Mouse (Mus musculus): ENCODE results near the gene Wrnip1. TPM values are rescaled to one million over a fixed set of nuclear protein-coding genes. Genes with fewer than 3 reads are reported as not detected.
"Not testable (repeated sequence)": the region's sequence is repeated elsewhere in the genome, so short reads cannot be mapped to it uniquely, and the experiment has no call there.

Wrnip1 gene
- polyA plus RNA-seq, 1 experiment = 42.1 TPM

- Histone ChIP-seq H3K4me3 (ENCODE audit: insufficient read depth, poor library complexity, severe bottlenecking) (no peak overlapping the region), H3ac (ENCODE audit: control insufficient read depth, insufficient read length, low read depth) (no peak overlapping the region), H3K27me3 (ENCODE audit: control insufficient read depth, insufficient read depth, insufficient read length) (no peaks in the 10 kb centered on the region), H3K36me3 (ENCODE audit: control insufficient read depth, insufficient read depth) (no peaks in the 10 kb centered on the region), H3K79me3 (ENCODE audit: low read depth) (no peaks in the 10 kb centered on the region), H3K79me2 (ENCODE audit: control insufficient read depth, insufficient read depth) (no peaks in the 10 kb centered on the region)
- no peak for TF ChIP-seq CTCF (IDR thresholded peaks at IDR 0.05; ENCODE audit: control insufficient read depth, insufficient read depth, insufficient read length)
- no peak for TF ChIP-seq MYOG (IDR thresholded peaks at IDR 0.05; ENCODE audit: control insufficient read depth, extremely low read depth, insufficient read length)
- no peak for TF ChIP-seq MAX (IDR thresholded peaks at IDR 0.05)
- no peak for TF ChIP-seq FOSL1 (IDR thresholded peaks at IDR 0.05; ENCODE audit: insufficient read depth, low read length, poor library complexity, severe bottlenecking)
- no peak for TF ChIP-seq MYOD1 (IDR thresholded peaks at IDR 0.05; ENCODE audit: control insufficient read depth, insufficient read length, low read depth)
- no peak for TF ChIP-seq USF1 (IDR thresholded peaks at IDR 0.05; ENCODE audit: low read depth)
- no peak for TF ChIP-seq CEBPB (IDR thresholded peaks at IDR 0.05; ENCODE audit: low read depth)
Observed at GRCm38 (mm10) chr13:32852539-32852938, 50.7 kb downstream of the Wrnip1 start.

- Histone ChIP-seq H3ac (ENCODE audit: control insufficient read depth, insufficient read length, low read depth) (no peak overlapping the region), H3K79me3 (ENCODE audit: low read depth) (no peaks in the 10 kb centered on the region), H3K27me3 (ENCODE audit: control insufficient read depth, insufficient read depth, insufficient read length) (no peaks in the 10 kb centered on the region), H3K36me3 (ENCODE audit: control insufficient read depth, insufficient read depth) (no peaks in the 10 kb centered on the region), H3K79me2 (ENCODE audit: control insufficient read depth, insufficient read depth) (no peaks in the 10 kb centered on the region), H3K4me3 (ENCODE audit: insufficient read depth, poor library complexity, severe bottlenecking) (no peak overlapping the region)
- TF ChIP-seq CEBPB (IDR thresholded peaks at IDR 0.05; ENCODE audit: low read depth) (no peak), MAX (IDR thresholded peaks at IDR 0.05) (no peak), USF1 (IDR thresholded peaks at IDR 0.05; ENCODE audit: low read depth) (no peak), MYOG (IDR thresholded peaks at IDR 0.05; ENCODE audit: control insufficient read depth, extremely low read depth, insufficient read length) (no peak), MYOD1 (IDR thresholded peaks at IDR 0.05; ENCODE audit: control insufficient read depth, insufficient read length, low read depth) (no peak), CTCF (IDR thresholded peaks at IDR 0.05; ENCODE audit: control insufficient read depth, insufficient read depth, insufficient read length) (no peak), FOSL1 (IDR thresholded peaks at IDR 0.05; ENCODE audit: insufficient read depth, low read length, poor library complexity, severe bottlenecking) (no peak)
Observed at GRCm38 (mm10) chr13:32853073-32853472, 51.2 kb downstream of the Wrnip1 start.

DNA sequence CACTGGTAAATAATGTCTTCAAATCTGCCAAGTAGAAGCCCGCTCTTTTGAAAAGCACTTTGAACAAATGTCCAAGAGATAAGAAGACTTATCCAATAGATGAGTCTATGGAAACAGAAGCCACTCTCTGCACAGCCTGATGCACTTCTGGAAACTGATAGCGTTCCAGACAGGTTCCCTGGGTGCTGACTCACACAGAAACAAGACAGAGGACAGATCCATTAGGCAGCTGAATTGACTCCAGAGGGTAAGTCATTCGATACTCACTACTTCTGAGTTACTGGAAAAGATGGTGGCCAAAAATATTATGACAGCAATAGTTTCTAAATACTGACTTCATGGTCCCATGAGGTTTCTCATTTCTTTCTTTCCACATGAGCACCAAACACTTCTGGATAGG lies 59.0 kb downstream of the Wrnip1 start:
- H3K27me3 ChIP-seq (ENCODE audit: control insufficient read depth, insufficient read depth, insufficient read length) = no peaks in the 10 kb centered on the region
- TF ChIP-seq USF1 (IDR thresholded peaks at IDR 0.05; ENCODE audit: low read depth) (no peak), MYOD1 (IDR thresholded peaks at IDR 0.05; ENCODE audit: control insufficient read depth, insufficient read length, low read depth) (peak; percentile 13)
- H3K36me3 ChIP-seq (ENCODE audit: control insufficient read depth, insufficient read depth) = no peaks in the 10 kb centered on the region
- H3K79me3 ChIP-seq (ENCODE audit: low read depth) = no peaks in the 10 kb centered on the region
- H3K4me3 ChIP-seq (ENCODE audit: insufficient read depth, poor library complexity, severe bottlenecking) = no peak overlapping the region
- H3ac ChIP-seq (ENCODE audit: control insufficient read depth, insufficient read length, low read depth) = no peak overlapping the region
- H3K79me2 ChIP-seq (ENCODE audit: control insufficient read depth, insufficient read depth) = no peaks in the 10 kb centered on the region

- H3K27me3 ChIP-seq (ENCODE audit: control insufficient read depth, insufficient read depth, insufficient read length) = no peaks in the 10 kb centered on the region
- no peaks in the 10 kb centered on the region for H3K36me3 ChIP-seq (ENCODE audit: control insufficient read depth, insufficient read depth)
- H3K79me3 ChIP-seq (ENCODE audit: low read depth) = no peaks in the 10 kb centered on the region
- TF ChIP-seq MYOG (IDR thresholded peaks at IDR 0.05; ENCODE audit: control insufficient read depth, extremely low read depth, insufficient read length) (no peak), USF1 (IDR thresholded peaks at IDR 0.05; ENCODE audit: low read depth) (no peak), CEBPB (IDR thresholded peaks at IDR 0.05; ENCODE audit: low read depth) (no peak), MAX (IDR thresholded peaks at IDR 0.05) (no peak), MYOD1 (IDR thresholded peaks at IDR 0.05; ENCODE audit: control insufficient read depth, insufficient read length, low read depth) (no peak), CTCF (IDR thresholded peaks at IDR 0.05; ENCODE audit: control insufficient read depth, insufficient read depth, insufficient read length) (no peak)
- no peaks in the 10 kb centered on the region for H3K79me2 ChIP-seq (ENCODE audit: control insufficient read depth, insufficient read depth)
- H3K4me3 ChIP-seq (ENCODE audit: insufficient read depth, poor library complexity, severe bottlenecking) = no peak overlapping the region
- no peak overlapping the region for H3ac ChIP-seq (ENCODE audit: control insufficient read depth, insufficient read length, low read depth)
Observed at GRCm38 (mm10) chr13:32863456-32863855, 61.6 kb downstream of the Wrnip1 start.

GRCm38 (mm10) chr13:32864529-32864928 lies 62.7 kb downstream of the Wrnip1 start:
- not testable (repeated sequence) for H3ac ChIP-seq (ENCODE audit: control insufficient read depth, insufficient read length, low read depth); H3K27me3 ChIP-seq (ENCODE audit: control insufficient read depth, insufficient read depth, insufficient read length); H3K79me3 ChIP-seq (ENCODE audit: low read depth); H3K79me2 ChIP-seq (ENCODE audit: control insufficient read depth, insufficient read depth); H3K36me3 ChIP-seq (ENCODE audit: control insufficient read depth, insufficient read depth); H3K4me3 ChIP-seq (ENCODE audit: insufficient read depth, poor library complexity, severe bottlenecking)

DNA sequence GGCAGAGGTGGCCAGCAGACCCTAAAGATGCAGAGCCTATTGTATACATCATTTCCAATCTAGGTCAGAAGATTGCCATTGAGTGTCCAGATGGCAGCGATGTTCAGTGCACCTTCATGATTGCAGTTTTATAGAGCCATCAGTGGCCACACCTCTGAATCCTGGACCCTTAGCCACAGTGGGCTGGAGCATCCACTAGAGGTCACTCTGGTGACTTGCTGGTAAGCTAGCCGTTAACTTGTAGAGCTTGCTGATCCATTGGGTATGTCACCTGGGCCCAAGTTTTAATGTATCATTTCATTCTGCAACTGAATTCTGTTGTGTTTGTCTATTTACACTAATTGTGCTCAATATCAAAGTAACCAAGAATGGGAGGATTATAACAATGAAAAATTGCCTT lies 63.8 kb downstream of the Wrnip1 start:
- Histone ChIP-seq H3K4me3 (ENCODE audit: insufficient read depth, poor library complexity, severe bottlenecking) (no peak overlapping the region), H3K27me3 (ENCODE audit: control insufficient read depth, insufficient read depth, insufficient read length) (no peaks in the 10 kb centered on the region), H3K79me3 (ENCODE audit: low read depth) (no peaks in the 10 kb centered on the region), H3K79me2 (ENCODE audit: control insufficient read depth, insufficient read depth) (no peaks in the 10 kb centered on the region), H3K36me3 (ENCODE audit: control insufficient read depth, insufficient read depth) (no peaks in the 10 kb centered on the region), H3ac (ENCODE audit: control insufficient read depth, insufficient read length, low read depth) (no peak overlapping the region)
- no peak for TF ChIP-seq FOSL1 (IDR thresholded peaks at IDR 0.05; ENCODE audit: insufficient read depth, low read length, poor library complexity, severe bottlenecking)
- TF ChIP-seq MYOD1 (IDR thresholded peaks at IDR 0.05; ENCODE audit: control insufficient read depth, insufficient read length, low read depth) = no peak
- peak; percentile 45 for TF ChIP-seq CTCF (IDR thresholded peaks at IDR 0.05; ENCODE audit: control insufficient read depth, insufficient read depth, insufficient read length)

Measured in C2C12 (cell line).